Mouse (Mus musculus) MEL (cell line): ENCODE data around the gene Gm11084. TPM values are rescaled to one million over a fixed set of nuclear protein-coding genes. Genes with fewer than 3 reads are reported as not detected.

ENCODE experiments used
- DNase-seq: peaks from one replicate; pipeline ENCODE4 v3.0.0; 2011; ENCODE audit warnings: low read depth, low spot score
- H3K27ac ChIP-seq: 2 replicates; pipeline ENCODE4 v1.5.1; 2012; ENCODE audit warnings: low read depth, mild to moderate bottlenecking, control low read depth, low read length, moderate library complexity; ENCODE audit not compliant: control insufficient read depth
- H3K27me3 ChIP-seq, 2 experiments: fragments of 150-350 bp in 1 of 2; sonication (generic) in 1 of 2; 2 replicates each; pipeline ENCODE4 v1.6.1; 2012; ENCODE audit warnings: low read length in 2 of 2, mild to moderate bottlenecking in 2 of 2, improper control_type of control experiment in 1 of 2, moderate library complexity in 1 of 2; ENCODE audit not compliant: insufficient read depth in 2 of 2, control insufficient read depth in 1 of 2
- H3K36me3 ChIP-seq, 2 experiments: 2 replicates each; pipeline ENCODE4 v1.6.1; 2012 to 2014; ENCODE audit warnings: low read length in 2 of 2, improper control_type of control experiment in 1 of 2, inconsistent platforms in 1 of 2, mild to moderate bottlenecking in 1 of 2; ENCODE audit not compliant: insufficient read depth in 2 of 2, control insufficient read depth in 1 of 2
- H3K4me1 ChIP-seq, 2 experiments: fragments of 150-350 bp in 1 of 2; sonication (generic) in 1 of 2; 2 replicates each; pipeline ENCODE4 v1.6.1; 2012; ENCODE audit warnings: low read length in 2 of 2, improper control_type of control experiment in 1 of 2, mild to moderate bottlenecking in 1 of 2; ENCODE audit not compliant: insufficient read depth in 2 of 2, control insufficient read depth in 1 of 2
- H3K4me3 ChIP-seq, 2 experiments: fragments of 150-350 bp in 1 of 2; sonication (generic) in 1 of 2; 2 replicates each; pipeline ENCODE4 v1.5.1; 2012; ENCODE audit warnings: low read depth in 2 of 2, low read length in 2 of 2, mild to moderate bottlenecking in 2 of 2, moderate library complexity in 2 of 2, control low read depth in 1 of 2, improper control_type of control experiment in 1 of 2; ENCODE audit not compliant: control insufficient read depth in 1 of 2, insufficient read depth in 1 of 2
- H3K79me2 ChIP-seq: 2 replicates; pipeline ENCODE4 v1.6.1; 2012; ENCODE audit warnings: mild to moderate bottlenecking, low read length, moderate library complexity; ENCODE audit not compliant: control insufficient read depth, poor library complexity, insufficient read depth
- H3K9ac ChIP-seq: 2 replicates; pipeline ENCODE4 v1.6.1; 2012; ENCODE audit warnings: low read depth, mild to moderate bottlenecking, control low read depth, low read length, moderate library complexity; ENCODE audit not compliant: control insufficient read depth, poor library complexity, severe bottlenecking
- H3K9me3 ChIP-seq: fragments of 150-350 bp; sonication (generic); replicated peaks from 2 replicates; pipeline ENCODE4 v1.6.1; 2012; ENCODE audit warnings: mild to moderate bottlenecking, low read length, improper control_type of control experiment, moderate library complexity; ENCODE audit not compliant: insufficient read depth
- CTCF ChIP-seq, 3 experiments: IDR thresholded peaks in 2 of 3; conservative IDR thresholded peaks in 1 of 3; 2 replicates each; pipeline ENCODE4 v1.5.1; 2011 to 2012; ENCODE audit warnings: low read length in 3 of 3, low read depth in 2 of 3, mild to moderate bottlenecking in 2 of 3, improper control_type of control experiment in 1 of 3, inconsistent platforms in 1 of 3, mixed read lengths in 1 of 3, moderate library complexity in 1 of 3; ENCODE audit not compliant: control insufficient read depth in 1 of 3, insufficient read depth in 1 of 3, poor library complexity in 1 of 3, severe bottlenecking in 1 of 3
- GATA1 ChIP-seq: IDR thresholded peaks from 2 replicates; pipeline ENCODE4 v1.6.1; 2011; ENCODE audit warnings: low read depth, low read length, improper control_type of control experiment
- JUND ChIP-seq: IDR thresholded peaks from 2 replicates; pipeline ENCODE4 v1.6.1; 2011; ENCODE audit warnings: low read depth, mild to moderate bottlenecking, improper control_type of control experiment, low read length
- MAX ChIP-seq: IDR thresholded peaks from 2 replicates; pipeline ENCODE4 v1.6.1; 2011; ENCODE audit warnings: low read length, improper control_type of control experiment
- MAZ ChIP-seq: IDR thresholded peaks from 2 replicates; pipeline ENCODE4 v1.6.1; 2012; ENCODE audit warnings: low read depth, mild to moderate bottlenecking, inconsistent platforms, low read length, improper control_type of control experiment
- MXI1 ChIP-seq: IDR thresholded peaks from 2 replicates; pipeline ENCODE4 v1.6.1; 2011; ENCODE audit warnings: mild to moderate bottlenecking, low read depth, low read length, improper control_type of control experiment
- MYB ChIP-seq: IDR thresholded peaks from 2 replicates; pipeline ENCODE4 v1.6.1; 2011; ENCODE audit warnings: mild to moderate bottlenecking, low read depth, low read length, improper control_type of control experiment
- MYC ChIP-seq: IDR thresholded peaks from 2 replicates; pipeline ENCODE4 v1.6.1; 2011; ENCODE audit warnings: low read depth, mild to moderate bottlenecking, low read length, improper control_type of control experiment, moderate library complexity
- NRF1 ChIP-seq: IDR thresholded peaks from 2 replicates; pipeline ENCODE4 v1.6.1; 2014; ENCODE audit warnings: low read depth, mild to moderate bottlenecking, inconsistent platforms, low read length, improper control_type of control experiment, moderate library complexity; ENCODE audit not compliant: poor library complexity, insufficient read depth, severe bottlenecking
- POLR2AphosphoS2 ChIP-seq: IDR thresholded peaks from 2 replicates; pipeline ENCODE4 v1.6.1; 2011; ENCODE audit warnings: low read length, improper control_type of control experiment
- POLR2AphosphoS5 ChIP-seq: IDR thresholded peaks from 2 replicates; pipeline ENCODE4 v1.6.1; 2012; ENCODE audit warnings: low read depth, borderline replicate concordance, mild to moderate bottlenecking, inconsistent platforms, low read length, moderate library complexity, mixed read lengths
- RCOR1 ChIP-seq: IDR thresholded peaks from 2 replicates; pipeline ENCODE4 v1.6.1; 2012; ENCODE audit warnings: low read depth, mild to moderate bottlenecking, inconsistent platforms, low read length, improper control_type of control experiment
- TAL1 ChIP-seq: IDR thresholded peaks from 2 replicates; pipeline ENCODE4 v1.6.1; 2012; ENCODE audit warnings: mild to moderate bottlenecking, inconsistent platforms, low read length, moderate library complexity, mixed read lengths
- TCF12 ChIP-seq: IDR thresholded peaks from 2 replicates; pipeline ENCODE4 v1.6.1; 2014; ENCODE audit warnings: low read depth, mild to moderate bottlenecking, inconsistent platforms, low read length, improper control_type of control experiment, moderate library complexity
- USF1 ChIP-seq: IDR thresholded peaks from 2 replicates; pipeline ENCODE4 v1.6.1; 2014; ENCODE audit warnings: low read depth, mild to moderate bottlenecking, inconsistent platforms, low read length, improper control_type of control experiment, moderate library complexity
- ZMIZ1 ChIP-seq: IDR thresholded peaks from 2 replicates; pipeline ENCODE4 v1.6.1; 2012; ENCODE audit warnings: low read depth, mild to moderate bottlenecking, inconsistent platforms, low read length, improper control_type of control experiment, moderate library complexity
- ZNF384 ChIP-seq: IDR thresholded peaks from 2 replicates; pipeline ENCODE4 v1.6.1; 2012; ENCODE audit warnings: low read depth, mild to moderate bottlenecking, inconsistent platforms, low read length, improper control_type of control experiment
- polyA plus RNA-seq, 2 experiments: library from polyadenylated mRNA; stranded (reverse) in 1 of 2; unstranded in 1 of 2; fragments of >175 nt in 1 of 2; fragments of >200 nt in 1 of 2; gene quantifications; 2 replicates each; pipeline versions ENCODE4 v1.2.1 to v1.2.4; 2012; ENCODE audit warnings: low replicate concordance in 2 of 2, low read depth in 1 of 2; ENCODE audit not compliant: insufficient read length in 2 of 2, insufficient read depth in 1 of 2, missing spikeins in 1 of 2
- total RNA-seq: library from RNA; depleted of rRNA; stranded (reverse); fragments of 300-350 nt; gene quantifications from 2 replicates; pipeline ENCODE4 v1.2.3, GENCODE M21; 2012

Gene Gm11084
- total and polyA plus RNA-seq, 3 experiments = not detected

DNA sequence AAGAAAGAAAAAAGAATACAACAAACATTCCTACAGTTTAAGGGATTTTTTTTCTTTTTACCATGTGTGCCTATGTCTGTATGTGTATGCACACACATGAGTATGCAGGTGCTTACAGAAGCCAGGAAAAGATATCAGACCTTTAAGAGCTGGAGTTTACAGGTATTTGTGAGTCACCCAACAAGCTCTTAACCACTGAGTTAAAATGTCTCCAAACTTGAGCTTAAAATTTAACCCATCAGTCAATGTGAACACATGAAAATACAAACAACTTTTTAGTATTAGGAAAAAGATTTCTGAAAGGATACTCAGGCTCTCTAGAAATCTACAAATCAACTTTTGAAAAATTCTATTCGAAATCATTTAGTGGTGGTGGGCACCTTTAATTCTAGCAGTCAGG, 18.0 kb downstream of the Gm11084 start:
- TF ChIP-seq ZMIZ1 (no peak), MAZ (no peak), POLR2AphosphoS2 (no peak), MXI1 (no peak), GATA1 (no peak), MYB (no peak), TCF12 (no peak), NRF1 (no peak), TAL1 (no peak), RCOR1 (no peak), MYC (no peak), POLR2AphosphoS5 (no peak), USF1 (no peak), MAX (no peak), CTCF (IDR thresholded peaks at IDR 0.05 in 2 of 3, conservative IDR thresholded peaks at IDR 0.05 in 1 of 3; ENCODE audit: control insufficient read depth in 1 of 3, insufficient read depth in 1 of 3, low read depth in 2 of 3, low read length in 3 of 3, poor library complexity in 1 of 3, severe bottlenecking in 1 of 3) (no peak), ZNF384 (no peak)
- peaks cover 0 to 2% of the 10 kb centered on the region in 2 experiments; a peak in 2 of 4 replicates for H3K4me1 ChIP-seq
- no peak overlapping the region for H3K4me3 ChIP-seq
- no peak overlapping the region for H3K27ac ChIP-seq
- H3K36me3 ChIP-seq = peaks cover 25 to 32% of the 10 kb centered on the region in 2 experiments
- H3K79me2 ChIP-seq = peaks cover 63% of the 10 kb centered on the region
- no peaks in the 10 kb centered on the region for H3K9me3 ChIP-seq
- DNase-seq = no peak
- no peaks in the 10 kb centered on the region for H3K27me3 ChIP-seq
- no peak overlapping the region for H3K9ac ChIP-seq

DNA sequence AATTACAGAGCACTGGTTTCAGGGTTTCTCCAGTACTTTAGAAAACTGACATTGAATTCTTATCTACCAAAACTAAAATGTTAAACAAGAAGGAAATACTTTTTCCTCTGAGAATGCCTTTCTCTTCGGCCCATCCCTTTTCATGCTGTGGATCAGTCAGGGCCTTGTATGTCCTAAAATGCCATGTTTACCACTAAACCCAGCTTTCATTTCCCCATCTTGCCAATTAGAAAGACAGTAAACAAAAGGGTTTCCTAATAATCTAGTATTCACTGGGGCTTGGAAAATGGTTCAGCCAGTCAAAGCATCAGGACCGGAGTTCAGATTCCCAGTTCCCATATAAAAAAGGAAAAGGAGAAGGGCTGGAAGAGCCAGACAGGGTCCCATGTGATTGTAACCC, 21.1 kb downstream of the Gm11084 start:
- Histone ChIP-seq H3K27me3 (no peaks in the 10 kb centered on the region), H3K36me3 (peaks cover 25 to 43% of the 10 kb centered on the region in 2 experiments), H3K27ac (no peak overlapping the region)

More for the DNA sequence above, 21.1 kb downstream of the Gm11084 start:
- Histone ChIP-seq H3K9me3 (no peaks in the 10 kb centered on the region), H3K9ac (no peak overlapping the region), H3K79me2 (peaks cover 64% of the 10 kb centered on the region), H3K4me3 (no peak overlapping the region), H3K4me1 (peaks cover 2 to 10% of the 10 kb centered on the region in 2 experiments)
- DNase-seq = no peak
- no peak for TF ChIP-seq NRF1
- TF ChIP-seq JUND = no peak
- TF ChIP-seq ZNF384 = no peak
- no peak for TF ChIP-seq TAL1
